Mouse (Mus musculus) brain, embryonic 18.5 days (tissue): Measurements from ENCODE around the gene Ppp1r9b.
"Not testable (repeated sequence)": the region's sequence is repeated elsewhere in the genome, so short reads cannot be mapped to it uniquely, and the experiment has no call there.

Experiments used
- DNase-seq: peaks from one replicate; pipeline ENCODE4 v3.0.0-alpha.2; 2012; ENCODE audit warnings: low read depth, low spot score

Ppp1r9b gene

GRCm38 (mm10) chr11:94997596-94997995 lies 6.8 kb downstream of the Ppp1r9b start:
- DNase-seq: no peak

- no peak for DNase-seq
These were observed 7.3 kb downstream of the Ppp1r9b start for GRCm38 (mm10) chr11:94998041-94998531.

- DNase-seq: no peak
These were observed 9.3 kb downstream of the Ppp1r9b start for GRCm38 (mm10) chr11:95000128-95000527.

- no peak for DNase-seq
These were observed 9.7 kb downstream of the Ppp1r9b start for GRCm38 (mm10) chr11:95000548-95000947.

- no peak for DNase-seq
These were observed 10.2 kb downstream of the Ppp1r9b start for GRCm38 (mm10) chr11:95001058-95001457.

- no peak for DNase-seq
These were observed 10.9 kb downstream of the Ppp1r9b start for GRCm38 (mm10) chr11:95001584-95002347.

- DNase-seq: no peak
These were observed 11.9 kb downstream of the Ppp1r9b start for GRCm38 (mm10) chr11:95002705-95003104.

GRCm38 (mm10) chr11:95004136-95004936 lies 13.5 kb downstream of the Ppp1r9b start:
- no peak for DNase-seq

GRCm38 (mm10) chr11:95004937-95005198 lies 14.0 kb downstream of the Ppp1r9b start:
- no peak for DNase-seq

GRCm38 (mm10) chr11:95006038-95006437 lies 15.2 kb downstream of the Ppp1r9b start:
- no peak for DNase-seq

GRCm38 (mm10) chr11:95006525-95007219 lies 15.8 kb downstream of the Ppp1r9b start:
- peak; percentile 61 for DNase-seq

- no peak for DNase-seq
These were observed 16.6 kb downstream of the Ppp1r9b start for GRCm38 (mm10) chr11:95007418-95007817.

GRCm38 (mm10) chr11:95008661-95009628 lies 18.1 kb downstream of the Ppp1r9b start:
- no peak for DNase-seq

GRCm38 (mm10) chr11:95009629-95010014 lies 18.8 kb downstream of the Ppp1r9b start, which contains the start of gene Samd14:
Samd14 (plus strand) TSS chr11:95009879.
- DNase-seq: peak; percentile 73

- DNase-seq: no peak
These were observed 19.4 kb downstream of the Ppp1r9b start for GRCm38 (mm10) chr11:95010141-95010739.

GRCm38 (mm10) chr11:95010841-95011403 lies 20.1 kb downstream of the Ppp1r9b start:
- DNase-seq: not testable (repeated sequence)

GRCm38 (mm10) chr11:95011416-95011815 lies 20.6 kb downstream of the Ppp1r9b start:
- no peak for DNase-seq

- DNase-seq: no peak
These were observed 21.2 kb downstream of the Ppp1r9b start for GRCm38 (mm10) chr11:95012075-95012474.

GRCm38 (mm10) chr11:95012487-95012886 lies 21.7 kb downstream of the Ppp1r9b start:
- DNase-seq: no peak

GRCm38 (mm10) chr11:95015484-95015883 lies 24.6 kb downstream of the Ppp1r9b start:
- no peak for DNase-seq
